Mouse (Mus musculus) liver, adult 2 months (tissue): ENCODE results near the gene Armc5.

Experiments
- CTCF ChIP-seq: fragments of 200-500 bp; IDR thresholded peaks from 2 replicates; pipeline ENCODE4 v1.5.1; 2011; ENCODE audit warnings: low read depth, low read length, control low read depth
- POLR2A ChIP-seq: fragments of 200-500 bp; IDR thresholded peaks from 2 replicates; pipeline ENCODE4 v1.6.1; 2011; ENCODE audit warnings: low read length, control low read depth; ENCODE audit not compliant: insufficient read depth; ENCODE audit errors: extremely low read depth

- TF ChIP-seq POLR2A (no peak), CTCF (no peak)
Observed at GRCm38 (mm10) chr7:128237593-128237926, 418 bp downstream of the Armc5 start.
